Mouse (Mus musculus): ENCODE results near the gene S100a5. TPM values are rescaled to one million over a fixed set of nuclear protein-coding genes. Genes with fewer than 3 reads are reported as not detected.

The S100a5 gene
- total and polyA plus RNA-seq, 3 experiments: not detected

DNA sequence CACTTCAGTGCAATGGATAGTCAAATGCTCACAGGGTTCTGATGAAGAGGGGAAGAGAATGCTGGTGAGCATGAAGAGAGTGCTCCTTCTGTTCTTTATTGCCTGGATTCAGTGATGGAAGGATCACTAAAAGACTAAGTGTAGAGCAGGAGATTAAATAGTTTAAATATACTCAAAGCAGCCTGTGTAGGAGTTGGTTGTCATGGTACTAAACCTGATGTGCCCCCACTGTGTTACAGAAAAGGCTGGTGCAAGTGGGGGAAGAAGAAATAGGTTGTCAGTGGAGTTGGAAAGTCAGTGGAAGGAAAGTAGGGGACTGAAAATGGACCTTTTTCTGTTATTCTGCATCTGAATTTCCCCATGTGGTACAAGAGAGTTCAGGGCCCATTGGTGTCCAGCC is 40.7 kb downstream of the S100a5 start:
- H3K4me1 ChIP-seq (ENCODE audit: insufficient read depth, low read depth, low read length): no peaks in the 10 kb centered on the region
- H3K36me3 ChIP-seq (replicated peaks): no peaks in the 10 kb centered on the region
- TF ChIP-seq GATA2 (IDR thresholded peaks at IDR 0.05; ENCODE audit: borderline replicate concordance, low read depth, low read length) (no peak), POLR2AphosphoS5 (IDR thresholded peaks at IDR 0.05; ENCODE audit: insufficient replicate concordance, low read depth, low read length) (no peak), GATA1 (IDR thresholded peaks at IDR 0.05; ENCODE audit: borderline replicate concordance, low read length) (no peak), CTCF (IDR thresholded peaks at IDR 0.05; ENCODE audit: low read depth, low read length) (no peak), TAL1 (conservative IDR thresholded peaks at IDR 0.05; ENCODE audit: low read depth, low read length) (no peak)
- ATAC-seq (ENCODE audit: extremely low read depth, insufficient number of reproducible peaks, low FRiP score, poor library complexity, severe bottlenecking) (no peak), DNase-seq (ENCODE audit: low spot score) (no peak)
- H3K9me3 ChIP-seq (replicated peaks): no peaks in the 10 kb centered on the region
- H3K27me3 ChIP-seq (ENCODE audit: insufficient read depth, low read length): 0 out of 2 replicates have a peak, but pooled peaks cover 2% of the 10 kb centered on the region
- H3K4me3 ChIP-seq (ENCODE audit: low read depth, low read length): no peak overlapping the region

DNA sequence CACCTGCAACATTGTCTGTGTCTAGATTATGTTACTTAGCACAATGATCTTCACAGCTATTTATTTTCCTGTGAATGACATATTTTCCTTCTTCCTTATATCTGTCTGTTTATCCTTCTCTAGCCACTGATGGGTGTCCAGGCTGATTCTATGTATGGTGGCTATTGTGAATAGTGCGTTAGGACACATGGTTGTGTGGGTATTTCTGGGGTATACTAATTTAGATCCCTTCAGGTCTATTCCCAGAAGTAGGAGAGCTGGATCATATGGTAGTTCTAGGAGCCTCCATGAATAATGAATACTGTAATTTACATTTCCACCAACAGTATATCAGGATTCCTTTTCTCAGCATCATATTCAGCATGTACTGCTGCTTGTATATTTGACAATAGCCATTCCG is 41.5 kb downstream of the S100a5 start:
- no peak for DNase-seq (ENCODE audit: low spot score)
- H3K4me3 ChIP-seq (ENCODE audit: low read depth, low read length): no peak overlapping the region
- H3K4me1 ChIP-seq (ENCODE audit: insufficient read depth, low read depth, low read length): no peaks in the 10 kb centered on the region
- ATAC-seq (ENCODE audit: extremely low read depth, insufficient number of reproducible peaks, low FRiP score, poor library complexity, severe bottlenecking): no peak
- H3K36me3 ChIP-seq (replicated peaks): no peaks in the 10 kb centered on the region
- H3K9me3 ChIP-seq (replicated peaks): no peaks in the 10 kb centered on the region
- H3K27me3 ChIP-seq (ENCODE audit: insufficient read depth, low read length): 0 out of 2 replicates have a peak, but pooled peaks cover 2% of the 10 kb centered on the region
- TF ChIP-seq CTCF (IDR thresholded peaks at IDR 0.05; ENCODE audit: low read depth, low read length) (no peak), GATA1 (IDR thresholded peaks at IDR 0.05; ENCODE audit: borderline replicate concordance, low read length) (no peak), TAL1 (conservative IDR thresholded peaks at IDR 0.05; ENCODE audit: low read depth, low read length) (no peak), POLR2AphosphoS5 (IDR thresholded peaks at IDR 0.05; ENCODE audit: insufficient replicate concordance, low read depth, low read length) (no peak), GATA2 (IDR thresholded peaks at IDR 0.05; ENCODE audit: borderline replicate concordance, low read depth, low read length) (no peak)

DNA sequence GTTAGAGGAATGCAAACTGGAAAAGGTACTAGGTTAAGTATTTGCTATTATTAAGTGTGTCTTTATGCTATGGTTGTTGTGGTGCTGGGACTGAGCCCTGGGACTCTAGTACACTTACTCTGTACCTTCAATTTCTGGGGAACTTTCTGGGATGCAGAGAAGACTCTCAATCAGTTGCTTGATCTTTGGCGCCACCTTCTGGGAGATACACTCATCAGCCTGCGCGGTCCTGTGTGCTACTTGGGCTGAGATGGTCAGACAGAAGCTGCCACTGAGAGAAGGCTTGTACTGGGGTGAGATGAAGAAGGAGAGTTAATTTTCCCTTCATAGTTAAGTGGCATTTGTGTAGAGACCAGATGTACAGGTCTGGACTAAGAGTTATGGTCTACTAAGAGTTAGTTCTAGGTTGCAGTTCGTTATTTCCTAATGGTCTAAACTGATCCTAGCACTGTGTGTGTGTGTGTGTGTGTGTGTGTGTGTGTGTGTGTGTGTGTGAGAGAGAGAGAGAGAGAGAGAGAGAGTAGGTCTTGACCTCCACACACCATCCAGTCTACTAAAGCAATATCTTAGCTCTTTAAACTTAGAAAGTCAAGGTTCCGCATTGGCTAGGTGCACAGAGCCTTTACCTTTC is 44.7 kb downstream of the S100a5 start:
- DNase-seq (ENCODE audit: low spot score): peak; percentile 30

DNA sequence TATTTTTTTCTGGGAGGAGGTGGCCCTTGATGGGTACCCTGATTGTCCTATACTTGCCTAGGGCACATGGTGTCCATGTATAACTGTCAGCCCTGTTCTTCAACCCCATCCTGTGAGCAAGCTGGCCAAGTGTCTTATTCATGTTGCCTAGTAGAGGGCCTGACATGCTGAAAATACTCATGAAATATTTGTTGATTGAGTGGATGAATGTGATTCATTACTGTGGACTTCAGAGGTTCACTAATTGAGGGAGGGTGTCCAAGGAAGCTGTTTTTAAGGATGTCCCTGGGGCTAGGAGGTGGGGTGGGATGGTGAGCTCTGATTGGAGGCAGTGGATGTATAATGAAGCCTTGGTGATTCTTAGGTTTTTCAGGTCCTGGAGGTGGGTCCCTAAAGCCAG is 45.4 kb downstream of the S100a5 start, which contains the start of gene S100a7a:
Gene S100a7a (plus strand): TSS at position 301 of the 400 bp plus-strand sequence.
- no peak for DNase-seq (ENCODE audit: low spot score)
- TF ChIP-seq GATA1 (IDR thresholded peaks at IDR 0.05; ENCODE audit: borderline replicate concordance, low read length) (no peak), POLR2AphosphoS5 (IDR thresholded peaks at IDR 0.05; ENCODE audit: insufficient replicate concordance, low read depth, low read length) (no peak), CTCF (IDR thresholded peaks at IDR 0.05; ENCODE audit: low read depth, low read length) (no peak), TAL1 (conservative IDR thresholded peaks at IDR 0.05; ENCODE audit: low read depth, low read length) (no peak), GATA2 (IDR thresholded peaks at IDR 0.05; ENCODE audit: borderline replicate concordance, low read depth, low read length) (no peak)
- Histone ChIP-seq H3K36me3 (replicated peaks) (no peaks in the 10 kb centered on the region), H3K9me3 (replicated peaks) (no peaks in the 10 kb centered on the region), H3K27me3 (ENCODE audit: insufficient read depth, low read length) (no peaks in the 10 kb centered on the region), H3K4me1 (ENCODE audit: insufficient read depth, low read depth, low read length) (no peaks in the 10 kb centered on the region), H3K4me3 (ENCODE audit: low read depth, low read length) (no peak within 1 kb of the TSS)
- ATAC-seq (ENCODE audit: extremely low read depth, insufficient number of reproducible peaks, low FRiP score, poor library complexity, severe bottlenecking): no peak

More for the DNA sequence above, 44.7 kb downstream of the S100a5 start:
- H3K36me3 ChIP-seq (replicated peaks): no peaks in the 10 kb centered on the region
- 0 out of 2 replicates have a peak, but pooled peaks cover 2% of the 10 kb centered on the region for H3K27me3 ChIP-seq (ENCODE audit: insufficient read depth, low read length)
- TF ChIP-seq CTCF (IDR thresholded peaks at IDR 0.05; ENCODE audit: low read depth, low read length) (peak; percentile 19; the same call in 1 of the 2 replicates), TAL1 (conservative IDR thresholded peaks at IDR 0.05; ENCODE audit: low read depth, low read length) (no peak), POLR2AphosphoS5 (IDR thresholded peaks at IDR 0.05; ENCODE audit: insufficient replicate concordance, low read depth, low read length) (no peak), GATA2 (IDR thresholded peaks at IDR 0.05; ENCODE audit: borderline replicate concordance, low read depth, low read length) (no peak), GATA1 (IDR thresholded peaks at IDR 0.05; ENCODE audit: borderline replicate concordance, low read length) (no peak)
- no peaks in the 10 kb centered on the region for H3K4me1 ChIP-seq (ENCODE audit: insufficient read depth, low read depth, low read length)
- no peaks in the 10 kb centered on the region for H3K9me3 ChIP-seq (replicated peaks)
- ATAC-seq (ENCODE audit: extremely low read depth, insufficient number of reproducible peaks, low FRiP score, poor library complexity, severe bottlenecking): peak; percentile 40; the same call in 1 of the 2 replicates
- no peak overlapping the region for H3K4me3 ChIP-seq (ENCODE audit: low read depth, low read length)

DNA sequence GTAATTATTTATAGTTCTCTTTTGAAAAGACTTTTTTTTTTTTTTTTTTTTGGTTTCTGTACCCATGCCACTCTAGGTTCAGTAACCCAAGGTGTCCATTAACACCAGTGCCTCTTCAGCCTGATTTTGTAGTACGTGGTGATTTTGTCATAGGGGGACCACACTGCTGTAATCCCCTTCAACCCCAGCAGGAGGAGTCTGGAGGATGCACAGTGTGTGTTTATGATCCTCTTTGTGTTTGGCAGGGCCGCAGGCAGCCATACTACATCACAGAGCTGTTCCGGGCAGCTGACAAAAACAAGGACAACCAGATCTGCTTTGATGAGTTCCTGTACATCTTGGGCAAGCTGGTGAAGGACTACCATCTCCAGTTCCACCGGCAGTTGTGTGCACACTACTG is 49.1 kb downstream of the S100a5 start:
- Histone ChIP-seq H3K9me3 (replicated peaks) (no peaks in the 10 kb centered on the region), H3K4me1 (ENCODE audit: insufficient read depth, low read depth, low read length) (no peaks in the 10 kb centered on the region), H3K4me3 (ENCODE audit: low read depth, low read length) (no peak overlapping the region), H3K36me3 (replicated peaks) (no peaks in the 10 kb centered on the region), H3K27me3 (ENCODE audit: insufficient read depth, low read length) (no peaks in the 10 kb centered on the region)
- DNase-seq (ENCODE audit: low spot score): no peak
- TF ChIP-seq CTCF (IDR thresholded peaks at IDR 0.05; ENCODE audit: low read depth, low read length): no peak
- TF ChIP-seq GATA1 (IDR thresholded peaks at IDR 0.05; ENCODE audit: borderline replicate concordance, low read length): no peak
- no peak for TF ChIP-seq TAL1 (conservative IDR thresholded peaks at IDR 0.05; ENCODE audit: low read depth, low read length)
- no peak for TF ChIP-seq GATA2 (IDR thresholded peaks at IDR 0.05; ENCODE audit: borderline replicate concordance, low read depth, low read length)
- TF ChIP-seq POLR2AphosphoS5 (IDR thresholded peaks at IDR 0.05; ENCODE audit: insufficient replicate concordance, low read depth, low read length): no peak
- ATAC-seq (ENCODE audit: extremely low read depth, insufficient number of reproducible peaks, low FRiP score, poor library complexity, severe bottlenecking): no peak

DNA sequence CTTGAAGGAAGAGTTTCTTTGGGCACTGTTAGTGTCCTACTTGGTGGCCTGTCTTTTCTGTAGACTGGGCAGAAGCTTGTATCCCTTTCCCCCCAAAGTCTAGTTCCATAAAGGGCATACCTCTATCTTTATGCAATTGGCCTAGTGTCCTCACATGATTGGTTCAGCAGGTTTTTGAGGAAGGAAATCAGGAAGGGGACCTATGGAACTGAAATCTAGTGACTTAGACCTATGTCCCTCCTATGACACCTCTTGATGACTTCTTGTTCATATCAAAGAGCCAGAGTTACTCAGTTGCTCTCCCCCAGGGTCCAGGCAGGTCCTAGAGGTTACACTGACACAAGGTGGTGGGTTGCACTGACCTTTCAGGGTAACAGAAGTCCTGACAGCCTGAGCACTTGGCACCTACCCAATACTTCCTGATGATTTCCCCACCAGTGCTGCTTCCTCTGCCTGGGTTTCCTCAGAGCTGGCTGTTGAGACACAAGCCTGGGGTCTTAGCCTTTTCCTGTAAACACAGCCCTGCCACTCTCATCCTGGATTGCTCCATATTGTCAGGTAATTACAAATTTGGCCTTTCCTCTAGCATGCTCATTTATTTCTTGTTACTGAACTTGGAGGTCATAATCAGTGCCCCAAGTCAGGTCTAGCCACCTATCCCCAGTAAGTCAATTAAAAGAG is 51.2 kb downstream of the S100a5 start:
- no peak for ATAC-seq (ENCODE audit: extremely low read depth, insufficient number of reproducible peaks, low FRiP score, poor library complexity, severe bottlenecking)
- no peak overlapping the region for H3K4me3 ChIP-seq (ENCODE audit: low read depth, low read length)
- DNase-seq (ENCODE audit: low spot score): no peak
- H3K36me3 ChIP-seq (replicated peaks): no peaks in the 10 kb centered on the region
- TF ChIP-seq POLR2AphosphoS5 (IDR thresholded peaks at IDR 0.05; ENCODE audit: insufficient replicate concordance, low read depth, low read length): no peak
- no peak for TF ChIP-seq GATA2 (IDR thresholded peaks at IDR 0.05; ENCODE audit: borderline replicate concordance, low read depth, low read length)
- TF ChIP-seq CTCF (IDR thresholded peaks at IDR 0.05; ENCODE audit: low read depth, low read length): no peak
- TF ChIP-seq TAL1 (conservative IDR thresholded peaks at IDR 0.05; ENCODE audit: low read depth, low read length): no peak
- no peak for TF ChIP-seq GATA1 (IDR thresholded peaks at IDR 0.05; ENCODE audit: borderline replicate concordance, low read length)
- H3K9me3 ChIP-seq (replicated peaks): no peaks in the 10 kb centered on the region
- no peaks in the 10 kb centered on the region for H3K27me3 ChIP-seq (ENCODE audit: insufficient read depth, low read length)
- H3K4me1 ChIP-seq (ENCODE audit: insufficient read depth, low read depth, low read length): no peaks in the 10 kb centered on the region

Other genes with a start within 250 kb of the S100a5 start
- gene Slc27a3, start 218.6 kb upstream of the S100a5 start, total RNA-seq (2014; fragmentation: Nextera tagmentation): 0.73 and 1.3 TPM in 2 replicates
- gene Slc27a3, start 218.6 kb upstream of the S100a5 start, total RNA-seq (2017): 2.7 and 2.9 TPM in 2 replicates
- gene Slc27a3, start 218.6 kb upstream of the S100a5 start, polyA plus RNA-seq (2012): 2.9 and 3.0 TPM in 2 replicates
- 36.7 and 47.0 TPM in 2 replicates for gene Ints3, start 174.9 kb upstream of the S100a5 start, total RNA-seq (2014; fragmentation: Nextera tagmentation)
- gene Ints3, start 174.9 kb upstream of the S100a5 start, total RNA-seq (2017): 32.5 and 36.2 TPM in 2 replicates
- 28.2 and 30.8 TPM in 2 replicates for gene Ints3, start 174.9 kb upstream of the S100a5 start, polyA plus RNA-seq (2012)
- gene Npr1, start 142.7 kb upstream of the S100a5 start, total RNA-seq (2014; fragmentation: Nextera tagmentation): not detected in 2 replicates
- gene Npr1, start 142.7 kb upstream of the S100a5 start, total RNA-seq (2017): not detected in 2 replicates
- gene Npr1, start 142.7 kb upstream of the S100a5 start, polyA plus RNA-seq (2012): not detected in 2 replicates
- gene Ilf2, start 132.4 kb upstream of the S100a5 start, total RNA-seq (2014; fragmentation: Nextera tagmentation): 92.4 and 100 TPM in 2 replicates
- gene Ilf2, start 132.4 kb upstream of the S100a5 start, total RNA-seq (2017): 168 and 181 TPM in 2 replicates
- 15.4 and 21.3 TPM in 2 replicates for gene Ilf2, start 132.4 kb upstream of the S100a5 start, polyA plus RNA-seq (2012)
- 58.0 and 61.9 TPM in 2 replicates for gene Snapin, start 117.5 kb upstream of the S100a5 start, total RNA-seq (2014; fragmentation: Nextera tagmentation)
- gene Snapin, start 117.5 kb upstream of the S100a5 start, total RNA-seq (2017): 42.5 and 46.2 TPM in 2 replicates
- gene Snapin, start 117.5 kb upstream of the S100a5 start, polyA plus RNA-seq (2012): 3.4 and 3.5 TPM in 2 replicates
- 78.6 and 89.8 TPM in 2 replicates for gene Chtop, start 99.0 kb upstream of the S100a5 start, total RNA-seq (2014; fragmentation: Nextera tagmentation)
- 133 and 135 TPM in 2 replicates for gene Chtop, start 99.0 kb upstream of the S100a5 start, total RNA-seq (2017)
- 97.0 and 110 TPM in 2 replicates for gene Chtop, start 99.0 kb upstream of the S100a5 start, polyA plus RNA-seq (2012)
- 26.6 and 38.4 TPM in 2 replicates for gene S100a1, start 94.1 kb upstream of the S100a5 start, total RNA-seq (2014; fragmentation: Nextera tagmentation)
- 40.8 and 42.9 TPM in 2 replicates for gene S100a1, start 94.1 kb upstream of the S100a5 start, total RNA-seq (2017)
- gene S100a1, start 94.1 kb upstream of the S100a5 start, polyA plus RNA-seq (2012): 2.6 and 5.1 TPM in 2 replicates
- gene S100a13, start 94.1 kb upstream of the S100a5 start, total RNA-seq (2014; fragmentation: Nextera tagmentation): 22.9 and 25.3 TPM in 2 replicates
- gene S100a13, start 94.1 kb upstream of the S100a5 start, total RNA-seq (2017): 67.3 and 70.2 TPM in 2 replicates
- gene S100a13, start 94.1 kb upstream of the S100a5 start, polyA plus RNA-seq (2012): 1.8 and 2.4 TPM in 2 replicates
- not detected in 2 replicates for gene S100a14, start 81.7 kb upstream of the S100a5 start, total RNA-seq (2014; fragmentation: Nextera tagmentation)
- gene S100a14, start 81.7 kb upstream of the S100a5 start, total RNA-seq (2017): 0.12 TPM in 1 of 2 replicates, not detected in the other
- not detected in 2 replicates for gene S100a14, start 81.7 kb upstream of the S100a5 start, polyA plus RNA-seq (2012)
- not detected in 2 replicates for gene S100a16, start 71.3 kb upstream of the S100a5 start, total RNA-seq (2014; fragmentation: Nextera tagmentation)
- gene S100a16, start 71.3 kb upstream of the S100a5 start, total RNA-seq (2017): not detected in 2 replicates
- gene S100a16, start 71.3 kb upstream of the S100a5 start, polyA plus RNA-seq (2012): not detected in 2 replicates
- gene S100a3, start 47.9 kb upstream of the S100a5 start, total RNA-seq (2014; fragmentation: Nextera tagmentation): not detected in 2 replicates
- gene S100a3, start 47.9 kb upstream of the S100a5 start, total RNA-seq (2017): 0.12 and 0.22 TPM in 2 replicates
- gene S100a3, start 47.9 kb upstream of the S100a5 start, polyA plus RNA-seq (2012): not detected in 2 replicates
- gene S100a2, start 18.3 kb upstream of the S100a5 start, total RNA-seq (2014; fragmentation: Nextera tagmentation): not detected in 2 replicates
- not detected in 2 replicates for gene S100a2, start 18.3 kb upstream of the S100a5 start, total RNA-seq (2017)
- not detected in 2 replicates for gene S100a2, start 18.3 kb upstream of the S100a5 start, polyA plus RNA-seq (2012)
- gene Gm42674, start 6.6 kb upstream of the S100a5 start, total RNA-seq (2014; fragmentation: Nextera tagmentation): not detected in 2 replicates
- not detected in 2 replicates for gene Gm42674, start 6.6 kb upstream of the S100a5 start, total RNA-seq (2017)
- gene Gm42674, start 6.6 kb upstream of the S100a5 start, polyA plus RNA-seq (2012): not detected in 2 replicates
- not detected in 2 replicates for gene S100a4, start 4.8 kb upstream of the S100a5 start, total RNA-seq (2014; fragmentation: Nextera tagmentation)
- 0.64 TPM in 1 of 2 replicates, not detected in the other for gene S100a4, start 4.8 kb upstream of the S100a5 start, total RNA-seq (2017)
- not detected in 2 replicates for gene S100a4, start 4.8 kb upstream of the S100a5 start, polyA plus RNA-seq (2012)
- not detected in 2 replicates for gene S100a6, start 4.4 kb downstream of the S100a5 start, total RNA-seq (2014; fragmentation: Nextera tagmentation)
- gene S100a6, start 4.4 kb downstream of the S100a5 start, total RNA-seq (2017): 0.35 TPM in 1 of 2 replicates, not detected in the other
- not detected in 2 replicates for gene S100a6, start 4.4 kb downstream of the S100a5 start, polyA plus RNA-seq (2012)
- gene S100a7a, start 45.5 kb downstream of the S100a5 start, total RNA-seq (2014; fragmentation: Nextera tagmentation): not detected in 2 replicates
- not detected in 2 replicates for gene S100a7a, start 45.5 kb downstream of the S100a5 start, total RNA-seq (2017)
- not detected in 2 replicates for gene S100a7a, start 45.5 kb downstream of the S100a5 start, polyA plus RNA-seq (2012)
- gene S100a8, start 60.5 kb downstream of the S100a5 start, total RNA-seq (2014; fragmentation: Nextera tagmentation): 2.4 TPM in 1 of 2 replicates, not detected in the other
- not detected in 2 replicates for gene S100a8, start 60.5 kb downstream of the S100a5 start, total RNA-seq (2017)
- gene S100a8, start 60.5 kb downstream of the S100a5 start, polyA plus RNA-seq (2012): not detected in 2 replicates
- gene S100a9, start 87.2 kb downstream of the S100a5 start, total RNA-seq (2014; fragmentation: Nextera tagmentation): not detected in 2 replicates
- gene S100a9, start 87.2 kb downstream of the S100a5 start, total RNA-seq (2017): 0.41 TPM in 1 of 2 replicates, not detected in the other
- 0.20 TPM in 1 of 2 replicates, not detected in the other for gene S100a9, start 87.2 kb downstream of the S100a5 start, polyA plus RNA-seq (2012)
- gene Pglyrp4, start 118.4 kb downstream of the S100a5 start, total RNA-seq (2014; fragmentation: Nextera tagmentation): not detected in 2 replicates
- gene Pglyrp4, start 118.4 kb downstream of the S100a5 start, total RNA-seq (2017): 0.12 TPM in 1 of 2 replicates, not detected in the other
- not detected in 2 replicates for gene Pglyrp4, start 118.4 kb downstream of the S100a5 start, polyA plus RNA-seq (2012)
- gene Gm5849, start 169.4 kb downstream of the S100a5 start, total RNA-seq (2014; fragmentation: Nextera tagmentation): not detected in 2 replicates
- gene Gm5849, start 169.4 kb downstream of the S100a5 start, total RNA-seq (2017): not detected in 2 replicates
- gene Gm5849, start 169.4 kb downstream of the S100a5 start, polyA plus RNA-seq (2012): not detected in 2 replicates

All from G1E (cell line).